Mouse (Mus musculus) adrenal gland (tissue): Measurements from ENCODE around the gene Spsb1.

Source experiments
- intact Hi-C: fragments of 180-260 bp; cut with DNase I; formaldehyde crosslinking; loops from one replicate; pipeline ENCODE4 v1.15.1; 2025

Spsb1 gene

GRCm38 (mm10) chr4:149955631-149956030, 788 bp upstream of the Spsb1 start:
- intact Hi-C loops = loop anchor here (2.0 kb wide), 1 partner anchor 117 kb away; no protein-coding TSS in a partner anchor

- intact Hi-C loops = loop anchor here (5.0 kb wide), 1 partner anchor 52 kb away; no protein-coding TSS in a partner anchor
Measured at GRCm38 (mm10) chr4:149953621-149954481, 992 bp downstream of the Spsb1 start.

GRCm38 (mm10) chr4:149952201-149952600, 2.6 kb downstream of the Spsb1 start:
- intact Hi-C loops = loop anchor here (5.0 kb wide), 1 partner anchor 50 kb away; no protein-coding TSS in a partner anchor

GRCm38 (mm10) chr4:149951201-149951600, 3.6 kb downstream of the Spsb1 start:
- intact Hi-C loops = loop anchor here (5.0 kb wide), 1 partner anchor 49 kb away; no protein-coding TSS in a partner anchor

GRCm38 (mm10) chr4:149949691-149950090, 5.2 kb downstream of the Spsb1 start:
- intact Hi-C loops = loop anchor here (5.0 kb wide), 2 partner anchors 47 to 57 kb away; no protein-coding TSS in a partner anchor

GRCm38 (mm10) chr4:149948119-149948518, 6.7 kb downstream of the Spsb1 start:
- intact Hi-C loops = loop anchor here (5.0 kb wide), 1 partner anchor 56 kb away; no protein-coding TSS in a partner anchor

GRCm38 (mm10) chr4:149947396-149947795, 7.4 kb downstream of the Spsb1 start:
- intact Hi-C loops = loop anchor here (5.0 kb wide), 1 partner anchor 55 kb away; no protein-coding TSS in a partner anchor

GRCm38 (mm10) chr4:149945194-149945593, 9.6 kb downstream of the Spsb1 start:
- intact Hi-C loops = loop anchor here (5.0 kb wide), 1 partner anchor 53 kb away; no protein-coding TSS in a partner anchor

- intact Hi-C loops = no loop called here
Measured at GRCm38 (mm10) chr4:149944214-149944613, 10.6 kb downstream of the Spsb1 start.

- intact Hi-C loops = no loop called here
Measured at GRCm38 (mm10) chr4:149942831-149943741, 11.8 kb downstream of the Spsb1 start.

- intact Hi-C loops = no loop called here
Measured at GRCm38 (mm10) chr4:149941067-149941755, 13.6 kb downstream of the Spsb1 start.

- intact Hi-C loops = no loop called here
Measured at GRCm38 (mm10) chr4:149938701-149939100, 16.1 kb downstream of the Spsb1 start.

- intact Hi-C loops = no loop called here
Measured at GRCm38 (mm10) chr4:149936921-149937320, 17.9 kb downstream of the Spsb1 start.

GRCm38 (mm10) chr4:149935470-149935869, 19.4 kb downstream of the Spsb1 start:
- intact Hi-C loops = no loop called here

- intact Hi-C loops = no loop called here
Measured at GRCm38 (mm10) chr4:149933519-149934245, 21.2 kb downstream of the Spsb1 start.

- intact Hi-C loops = no loop called here
Measured at GRCm38 (mm10) chr4:149933025-149933424, 21.8 kb downstream of the Spsb1 start.

- intact Hi-C loops = no loop called here
Measured at GRCm38 (mm10) chr4:149932108-149932815, 22.6 kb downstream of the Spsb1 start.

- intact Hi-C loops = no loop called here
Measured at GRCm38 (mm10) chr4:149930755-149931154, 24.1 kb downstream of the Spsb1 start.

GRCm38 (mm10) chr4:149923014-149923413, 31.8 kb downstream of the Spsb1 start:
- intact Hi-C loops = no loop called here
